Mouse (Mus musculus) cerebellum, postnatal 4 days (tissue): ENCODE measurements at regions not wholly inside any gene's neighbourhood (a gene's known extent, or its start where the extent isn't known, plus 50 kb on each side); places are given as distances from the start of the nearest gene placed in this dataset.
A peak's percentile ranks its signal among the peaks of the same experiment; 100 is the strongest.

Source experiments
- DNase-seq, 2 experiments: peaks; one replicate each; pipeline ENCODE4 v3.0.0; 2022; ENCODE audit warnings: low spot score in 2 of 2, mixed read lengths in 1 of 2

DNA sequence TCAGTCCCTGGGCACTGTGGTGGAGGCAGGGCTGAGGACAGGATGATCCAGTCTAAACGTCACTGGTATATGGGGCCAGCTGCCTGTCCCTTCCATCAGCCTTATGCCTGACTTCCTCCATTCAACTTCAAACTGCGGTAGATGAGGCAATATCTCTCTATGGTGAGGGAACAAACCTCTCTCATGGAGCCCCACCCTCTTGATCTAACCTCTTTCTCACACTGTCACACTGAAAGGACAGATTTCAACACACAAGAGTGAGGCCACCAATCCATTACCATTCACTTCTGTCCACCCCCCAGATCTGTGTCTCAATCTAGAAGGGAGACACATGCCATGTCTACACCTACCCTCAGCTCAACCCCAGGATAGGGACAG, 92.5 kb upstream of the Smad3 start:
- no peak for DNase-seq

- no peak for DNase-seq
Observed at GRCm38 (mm10) chr9:63849564-63850315, 91.9 kb upstream of the Smad3 start.

DNA sequence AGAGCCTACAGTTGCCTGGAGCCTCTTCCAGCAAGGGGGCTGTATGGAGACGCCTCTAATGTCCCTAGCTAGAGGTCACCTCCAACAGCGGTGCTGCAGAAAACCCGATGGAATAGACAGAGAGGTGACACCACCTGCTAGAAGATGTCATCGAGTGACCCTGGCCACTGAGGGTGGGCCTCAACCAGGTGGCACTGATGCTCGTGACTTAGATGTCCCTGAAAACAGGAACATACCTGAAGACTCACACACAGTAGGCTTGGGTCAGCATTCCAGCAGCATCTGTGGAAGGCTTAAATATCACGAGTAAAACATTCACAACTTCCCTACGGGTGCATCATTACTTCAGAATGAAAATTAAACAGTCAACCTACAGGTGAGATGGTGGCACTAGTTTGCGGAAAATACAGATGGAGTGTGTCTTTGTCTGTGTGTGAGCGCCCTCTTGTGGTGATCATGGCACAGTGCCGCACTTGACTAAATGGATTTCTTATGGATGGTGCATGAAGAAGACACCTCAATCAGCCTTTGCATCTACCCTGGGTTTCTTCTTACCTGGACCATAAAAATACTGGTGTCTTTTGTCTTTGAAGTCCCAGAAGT, 86.2 kb upstream of the Smad3 start:
- peak; percentile 54 to 70 for DNase-seq

DNA sequence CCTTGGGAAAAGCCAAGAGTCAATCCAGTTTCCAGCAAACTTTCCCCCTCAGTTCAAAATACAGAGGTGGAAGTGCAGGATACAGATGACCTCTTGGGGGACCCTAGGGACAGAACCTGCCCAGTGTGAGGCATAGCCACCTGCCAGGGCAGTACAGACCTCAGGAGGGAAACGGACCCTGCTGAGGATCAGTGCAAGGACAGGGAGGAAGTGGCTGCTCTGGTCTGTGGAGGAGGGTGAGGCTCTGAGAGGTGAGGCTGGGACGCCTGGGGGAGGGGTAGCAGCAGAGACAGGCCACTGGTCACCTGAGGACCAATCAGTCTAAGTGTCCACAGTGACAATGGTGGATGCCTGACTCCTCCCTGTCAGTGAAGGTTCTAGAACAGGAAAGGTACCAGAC, 85.6 kb upstream of the Smad3 start:
- no peak for DNase-seq

DNA sequence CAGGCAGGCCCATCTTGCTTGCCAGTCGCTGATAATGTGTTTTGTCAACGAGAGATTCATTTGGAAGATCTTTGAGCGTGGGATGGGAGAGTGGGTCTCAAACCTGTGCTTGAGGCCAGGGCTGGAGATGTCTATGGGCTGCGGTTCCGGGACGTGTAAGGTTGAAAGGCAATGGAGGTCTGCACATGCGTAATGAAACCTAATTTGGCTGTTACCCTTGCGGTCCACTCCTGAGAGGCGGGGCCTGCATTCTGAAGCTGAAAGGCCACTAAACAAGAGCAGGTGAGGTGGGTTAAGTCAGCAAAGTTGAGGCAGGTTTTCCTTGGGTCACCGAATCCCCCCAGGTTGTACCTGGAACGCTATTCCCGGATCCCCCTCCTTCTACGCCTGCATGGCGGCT, 83.3 kb upstream of the Smad3 start:
- DNase-seq: no peak

DNA sequence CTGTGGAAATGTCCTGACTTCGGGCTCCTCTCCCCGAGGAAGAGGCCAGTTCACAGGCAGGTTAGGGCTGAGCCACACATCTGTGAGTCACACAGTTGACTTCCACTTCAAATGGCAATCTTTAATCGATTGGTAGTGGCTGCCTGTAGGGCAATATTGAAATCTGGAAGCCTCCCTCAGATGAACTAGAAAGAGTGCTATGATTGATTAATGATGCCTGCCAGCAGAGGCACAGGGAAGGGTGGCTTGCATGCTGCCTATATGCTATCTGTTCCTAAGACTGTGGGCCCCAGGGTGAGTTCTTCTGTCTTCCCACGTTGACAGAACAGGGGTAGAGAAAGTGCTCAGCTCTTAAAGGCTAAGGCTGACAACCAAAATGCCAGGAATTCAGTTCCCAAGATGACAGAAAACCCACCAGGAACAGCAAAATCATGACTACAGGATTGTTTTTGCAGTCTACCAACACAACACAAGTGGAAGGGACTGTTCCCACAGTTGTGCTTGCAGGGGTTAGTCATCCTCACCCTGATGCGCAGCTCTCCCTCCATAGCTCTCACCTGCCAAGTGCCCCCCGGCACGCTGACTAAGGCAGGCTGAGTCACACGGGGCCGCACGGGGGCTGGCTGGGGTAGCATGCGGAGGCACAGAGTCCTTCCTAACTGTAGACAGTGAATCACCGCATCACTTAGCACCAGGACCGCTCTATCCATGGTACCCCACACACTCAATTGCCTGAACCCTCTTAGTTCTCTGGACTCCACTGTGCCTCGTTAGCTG, 81.4 kb upstream of the Smad3 start:
- DNase-seq: no peak

DNA sequence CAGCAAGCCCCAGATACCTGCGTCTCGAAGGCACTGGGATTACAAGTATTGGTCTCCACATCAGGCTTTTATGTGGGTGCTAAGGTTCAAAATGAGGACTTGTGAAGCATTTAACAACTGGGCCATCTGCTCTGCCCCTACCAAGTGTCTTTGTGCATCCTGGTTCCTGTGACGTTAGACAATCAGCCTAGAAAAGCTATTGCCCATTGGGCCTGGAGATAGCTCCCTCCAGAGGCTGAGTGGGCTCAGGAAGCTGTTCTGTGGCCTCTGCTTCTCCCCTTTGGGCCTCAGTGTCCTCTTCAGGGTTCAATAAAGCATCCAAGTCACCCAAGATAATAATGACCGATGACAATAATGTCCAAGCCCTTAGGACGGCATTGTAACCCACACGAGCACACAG, 79.8 kb upstream of the Smad3 start:
- DNase-seq: no peak

GRCm38 (mm10) chr9:63836565-63837284, 78.9 kb upstream of the Smad3 start:
- DNase-seq: no peak

DNA sequence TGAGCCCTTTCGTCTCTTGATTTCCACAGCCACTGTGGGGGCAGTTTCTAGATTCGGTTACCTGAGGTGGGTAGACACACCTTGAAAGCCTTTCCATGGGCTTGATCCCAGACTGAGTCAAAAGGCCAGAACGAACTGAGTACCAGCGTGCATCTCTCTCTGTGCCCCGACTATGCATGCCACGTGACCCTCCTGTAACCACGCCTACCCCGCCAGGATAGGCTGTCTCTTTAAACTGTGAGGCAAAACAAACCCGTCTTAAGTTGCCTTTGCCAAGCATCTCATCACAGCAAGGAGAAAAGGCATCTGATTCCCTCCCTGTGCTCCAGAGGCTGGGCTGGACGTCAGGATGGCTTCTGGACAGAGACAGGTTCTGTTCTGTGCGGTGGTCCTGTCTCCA, 78.2 kb upstream of the Smad3 start:
- no peak for DNase-seq

DNA sequence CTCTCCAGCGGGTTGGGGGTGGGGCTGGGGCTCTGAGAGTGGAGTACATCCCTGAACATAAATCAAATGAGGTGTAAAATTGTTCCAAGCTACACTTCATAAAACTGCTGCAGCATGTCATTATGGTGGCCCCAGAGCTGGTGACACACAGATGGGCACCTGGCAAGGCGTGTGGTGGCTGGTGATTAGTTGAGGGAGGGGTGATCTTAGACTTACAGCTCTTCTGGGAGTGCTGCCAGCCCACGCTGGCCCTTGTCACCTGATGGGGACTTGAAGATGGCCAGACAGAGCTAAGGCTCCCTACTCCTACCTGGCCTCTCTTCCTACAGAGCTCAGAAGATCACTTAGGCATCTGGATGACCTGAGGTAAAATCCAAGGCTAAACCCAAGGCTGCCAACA, 76.6 kb upstream of the Smad3 start:
- DNase-seq: no peak

- DNase-seq: no peak
Observed at GRCm38 (mm10) chr9:63818163-63818562, 60.4 kb upstream of the Smad3 start.

DNA sequence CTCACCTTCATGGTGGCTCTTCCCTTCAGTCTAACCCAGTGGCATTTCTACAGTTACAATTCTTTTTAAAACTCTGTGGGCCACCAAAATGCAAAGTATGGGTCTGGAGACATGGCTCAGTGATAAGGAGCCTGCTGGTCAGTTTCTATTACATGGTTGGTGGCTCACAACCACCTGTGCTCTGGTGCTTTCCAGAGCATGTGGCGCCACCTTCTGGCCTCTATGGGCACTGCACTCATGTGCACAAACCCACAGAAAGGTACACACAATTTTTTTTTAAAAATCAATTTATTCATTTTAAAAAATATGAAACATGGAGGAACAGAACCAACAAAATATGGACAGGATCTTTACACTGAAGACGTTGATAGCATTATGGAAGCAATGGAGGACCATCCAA, 58.7 kb upstream of the Smad3 start:
- no peak for DNase-seq

DNA sequence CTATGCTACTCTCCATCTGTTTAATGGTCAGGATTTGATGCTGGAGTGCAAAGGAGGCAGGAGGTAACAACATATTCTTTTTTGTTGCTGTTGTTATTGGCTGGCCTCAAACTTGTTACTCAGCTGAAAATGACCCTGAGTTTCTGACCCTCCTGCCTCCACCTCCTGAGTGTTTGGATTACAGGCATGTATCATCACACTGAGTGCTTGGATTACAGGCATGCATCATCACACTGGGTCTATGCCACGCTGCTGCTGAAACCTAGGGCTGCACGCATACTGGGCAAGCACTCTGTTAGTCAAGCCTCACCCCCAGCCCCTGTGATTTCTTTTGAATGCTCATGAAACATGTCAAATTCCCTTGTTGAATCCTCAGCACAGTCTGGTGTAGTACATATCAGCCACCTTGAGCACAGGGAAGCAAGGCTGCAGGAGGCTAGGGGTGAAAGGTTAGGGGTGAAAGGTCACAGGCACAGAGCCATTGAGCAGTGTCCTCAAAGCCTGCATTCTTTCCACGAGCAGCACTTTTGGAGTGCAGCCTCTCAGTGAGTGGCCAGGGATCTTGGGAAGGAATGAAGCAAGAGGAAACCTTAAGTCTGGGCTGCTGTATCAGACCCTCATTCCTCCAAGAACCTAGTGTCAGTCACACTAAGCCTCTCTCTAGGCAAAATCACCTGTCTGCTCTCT, 52.2 kb upstream of the Smad3 start:
- DNase-seq: no peak
